Mouse (Mus musculus) bone marrow macrophage, adult 2 months (primary cell): Measurements from ENCODE around the gene Uba1.

Experiments used
- CTCF ChIP-seq: IDR thresholded peaks from 2 replicates; pipeline ENCODE4 v1.5.1; 2012; ENCODE audit warnings: low read depth, mild to moderate bottlenecking, low read length, moderate library complexity
- POLR2A ChIP-seq: IDR thresholded peaks from 2 replicates; pipeline ENCODE4 v1.6.1; 2012; ENCODE audit warnings: mild to moderate bottlenecking, low read depth, low read length, borderline replicate concordance

GRCm38 (mm10) chrX:20658026-20658652 is at the start of gene Uba1:
- no peak for TF ChIP-seq POLR2A
- no peak for TF ChIP-seq CTCF
